Mouse (Mus musculus): ENCODE measurements around the gene Bola2. TPM values are rescaled to one million over a fixed set of nuclear protein-coding genes. Genes with fewer than 3 reads are reported as not detected.
A peak's percentile ranks its signal among the peaks of the same experiment; 100 is the strongest.

Bola2 gene
- total RNA-seq, 1 experiment from 2014 or later, result 78.3 TPM

- no peak for ATAC-seq (replicated peaks; ENCODE audit: insufficient number of reproducible peaks, low FRiP score, low TSS enrichment, poor library complexity, severe bottlenecking)
These were observed 46.3 kb downstream of the Bola2 start for GRCm38 (mm10) chr7:126741452-126741851.

DNA sequence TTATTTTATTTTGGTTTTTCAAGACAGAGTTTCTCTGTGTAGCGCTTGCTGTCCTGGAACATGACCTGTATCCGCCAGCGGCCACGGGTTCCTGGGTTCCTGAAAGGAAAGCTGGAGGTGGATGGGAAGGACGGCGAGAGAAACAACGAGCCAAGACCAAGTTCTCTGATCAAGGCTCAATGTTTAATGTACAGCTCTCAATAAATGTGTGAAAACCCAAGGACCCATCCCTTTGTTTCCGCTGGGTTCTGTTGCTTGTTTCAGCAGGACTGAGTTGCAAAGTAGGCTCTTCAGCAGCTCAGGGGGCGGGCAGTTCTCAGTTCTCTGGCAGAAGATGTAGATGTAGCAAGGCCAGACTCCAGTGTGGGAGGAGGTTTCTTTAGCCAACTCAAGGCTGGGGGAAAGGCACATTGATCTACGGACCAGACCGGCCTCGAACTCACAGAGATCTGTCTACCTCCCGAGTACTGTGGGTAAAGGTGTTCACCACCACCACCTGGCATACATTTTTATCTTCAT is 46.8 kb downstream of the Bola2 start:
- ATAC-seq (replicated peaks; ENCODE audit: insufficient number of reproducible peaks, low FRiP score, low TSS enrichment, poor library complexity, severe bottlenecking), result no peak

- ATAC-seq (replicated peaks; ENCODE audit: insufficient number of reproducible peaks, low FRiP score, low TSS enrichment, poor library complexity, severe bottlenecking), result peak; percentile 89
These were observed 50.9 kb downstream of the Bola2 start for GRCm38 (mm10) chr7:126746066-126746465.

GRCm38 (mm10) chr7:126746798-126747197 is 51.6 kb downstream of the Bola2 start:
- peak; percentile 85 for ATAC-seq (replicated peaks; ENCODE audit: insufficient number of reproducible peaks, low FRiP score, low TSS enrichment, poor library complexity, severe bottlenecking)

DNA sequence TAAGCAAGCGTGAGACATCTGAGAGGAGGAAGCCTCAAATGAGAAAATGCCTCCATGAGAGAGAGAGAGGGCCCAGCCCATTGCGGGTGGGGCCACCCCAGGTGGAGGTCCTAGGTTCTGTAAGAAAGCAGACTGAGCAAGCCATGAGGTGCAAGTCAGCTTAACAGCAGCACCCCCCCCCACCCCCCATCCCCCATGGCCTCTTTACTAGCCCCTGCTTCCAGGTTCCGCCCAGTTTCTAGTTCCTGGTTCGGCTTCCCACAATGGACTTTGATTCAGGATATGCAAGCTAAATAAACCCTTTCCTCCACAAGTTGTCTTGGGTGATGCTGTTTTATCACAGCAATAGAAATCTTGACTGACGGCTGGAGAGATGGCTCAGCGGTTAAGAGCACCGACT is 53.6 kb downstream of the Bola2 start:
- no peak for ATAC-seq (replicated peaks; ENCODE audit: insufficient number of reproducible peaks, low FRiP score, low TSS enrichment, poor library complexity, severe bottlenecking)

Other genes starting within 250 kb of the Bola2 start
- gene Atp2a1, start 232.3 kb upstream of the Bola2 start, total RNA-seq (2017), result 0.10 to 0.58 TPM (median 0.32 TPM) in 3 replicates
- gene Sh2b1, start 220.0 kb upstream of the Bola2 start, total RNA-seq (2017), result 9.4 to 32.9 TPM (median 15.4 TPM) in 3 replicates
- 18.0 to 32.9 TPM (median 25.4 TPM) in 3 replicates for gene Tufm, start 208.0 kb upstream of the Bola2 start, total RNA-seq (2017)
- 23.4 to 73.3 TPM (median 30.7 TPM) in 3 replicates for gene Atxn2l, start 192.0 kb upstream of the Bola2 start, total RNA-seq (2017)
- 127 to 175 TPM (median 140 TPM) in 3 replicates for gene Eif3c, start 129.0 kb upstream of the Bola2 start, total RNA-seq (2017)
- gene Apobr, start 110.5 kb upstream of the Bola2 start, total RNA-seq (2017), result 124 to 141 TPM (median 133 TPM) in 3 replicates
- 74.9 to 128 TPM (median 92.8 TPM) in 3 replicates for gene Cln3, start 109.6 kb upstream of the Bola2 start, total RNA-seq (2017)
- gene Il27, start 100.5 kb upstream of the Bola2 start, total RNA-seq (2017), result 8.3 to 10.4 TPM (median 9.8 TPM) in 3 replicates
- gene Nupr1, start 64.5 kb upstream of the Bola2 start, total RNA-seq (2017), result 212 to 314 TPM (median 272 TPM) in 3 replicates
- 37.5 to 42.9 TPM (median 42.9 TPM) in 3 replicates for gene Sgf29, start 46.1 kb upstream of the Bola2 start, total RNA-seq (2017)
- gene Sult1a1, start 19.0 kb upstream of the Bola2 start, total RNA-seq (2017), result 1.2 to 4.9 TPM in 2 of 3 replicates, not detected in the other
- 3.0 to 6.2 TPM (median 6.1 TPM) in 3 replicates for gene Slx1b, start 383 bp downstream of the Bola2 start, total RNA-seq (2017)
- gene Coro1a, start 12.4 kb downstream of the Bola2 start, total RNA-seq (2017), result 1,450 to 2,051 TPM (median 1,984 TPM) in 3 replicates
- 40.9 to 55.3 TPM (median 48.6 TPM) in 3 replicates for gene Mapk3, start 64.2 kb downstream of the Bola2 start, total RNA-seq (2017)
- gene Gdpd3, start 70.9 kb downstream of the Bola2 start, total RNA-seq (2017), result 18.3 to 26.4 TPM (median 23.7 TPM) in 3 replicates
- gene Ypel3, start 81.6 kb downstream of the Bola2 start, total RNA-seq (2017), result 139 to 175 TPM (median 161 TPM) in 3 replicates
- 2.0 to 3.8 TPM (median 2.2 TPM) in 3 replicates for gene Tbx6, start 86.1 kb downstream of the Bola2 start, total RNA-seq (2017)
- 235 to 253 TPM (median 240 TPM) in 3 replicates for gene Ppp4c, start 97.1 kb downstream of the Bola2 start, total RNA-seq (2017)
- gene Fam57b, start 102.3 kb downstream of the Bola2 start, total RNA-seq (2017), result 12.6 TPM in 1 of 3 replicates, not detected in the others
- gene 4930451I11Rik, start 136.2 kb downstream of the Bola2 start, total RNA-seq (2017), result not detected in 3 replicates
- gene Doc2a, start 152.0 kb downstream of the Bola2 start, total RNA-seq (2017), result not detected in 3 replicates
- gene Hirip3, start 166.6 kb downstream of the Bola2 start, total RNA-seq (2017), result 11.0 to 39.0 TPM (median 11.8 TPM) in 3 replicates
- gene Ino80e, start 167.0 kb downstream of the Bola2 start, total RNA-seq (2017), result 19.2 to 46.1 TPM (median 34.5 TPM) in 3 replicates
- gene Taok2, start 189.3 kb downstream of the Bola2 start, total RNA-seq (2017), result 37.9 to 49.8 TPM (median 38.3 TPM) in 3 replicates
- gene Tmem219, start 227.5 kb downstream of the Bola2 start, total RNA-seq (2017), result 37.3 to 57.4 TPM (median 43.2 TPM) in 3 replicates
- gene Kctd13, start 233.5 kb downstream of the Bola2 start, total RNA-seq (2017), result 7.9 to 31.1 TPM (median 16.9 TPM) in 3 replicates